ENCODE assay signal across 9 mouse cellular contexts in genomic region chr11:69628286-69628685, GRCm38 (mm10). TPM values are rescaled to one million over a fixed set of nuclear protein-coding genes. Genes with fewer than 3 reads are reported as not detected.
A peak's percentile ranks its signal among the peaks of the same experiment; 100 is the strongest.
DNase-seq lines count a peak whose midpoint lies in the region; ATAC-seq and TF ChIP-seq lines count a peak whose summit lies in the region.
"Had no signal": no experiment of that assay in that cellular context is flagged by ENCODE, and none has a peak within 500 bp of the region (broad histone marks: within the 10 kb centered on the region; RNA-seq: fewer than 3 reads in every experiment).

No protein-coding gene starts in this region.

- no peaks in the 10 kb centered on the region for H3K36me3 ChIP-seq in hindbrain, embryonic 11.5 days (ENCODE audit: control insufficient read depth, insufficient read depth, low read length)
- H3K36me3 ChIP-seq in hindbrain, embryonic 12.5 days: no peaks in the 10 kb centered on the region
- no peaks in the 10 kb centered on the region for H3K36me3 ChIP-seq in midbrain, postnatal 0 days (ENCODE audit: insufficient read depth, low read length)
- H3K36me3 ChIP-seq: embryonic facial prominence, embryonic 13.5 days had no signal

- no peaks in the 10 kb centered on the region for H3K9me3 ChIP-seq in hindbrain, embryonic 11.5 days (ENCODE audit: control insufficient read depth, low read length)
- H3K9me3 ChIP-seq in hindbrain, embryonic 12.5 days (replicated peaks): no peaks in the 10 kb centered on the region
- no peaks in the 10 kb centered on the region for H3K9me3 ChIP-seq in midbrain, postnatal 0 days (ENCODE audit: low read length)
- H3K9me3 ChIP-seq: embryonic facial prominence, embryonic 13.5 days had no signal

- ATAC-seq in hindbrain, embryonic 11.5 days (ENCODE audit: low FRiP score): no peak
- no peak for ATAC-seq in hindbrain, embryonic 12.5 days (ENCODE audit: low FRiP score)
- ATAC-seq in midbrain, postnatal 0 days (ENCODE audit: low FRiP score): no peak

- 35% methylated on average over 6 of the region's 6 CpGs for WGBS in hindbrain, embryonic 11.5 days
- WGBS in hindbrain, embryonic 12.5 days: 37% methylated on average over 6 of the region's 6 CpGs
- 39% methylated on average over 6 of the region's 6 CpGs for WGBS in midbrain, postnatal 0 days

- no peaks in the 10 kb centered on the region for H3K4me1 ChIP-seq in hindbrain, embryonic 11.5 days (replicated peaks; ENCODE audit: control insufficient read depth, insufficient read depth, low read length)
- H3K4me1 ChIP-seq in hindbrain, embryonic 12.5 days: peaks cover under 1% of the 10 kb centered on the region; the same call in 1 of the 2 replicates
- no peaks in the 10 kb centered on the region for H3K4me1 ChIP-seq in midbrain, postnatal 0 days (ENCODE audit: insufficient read depth, low read length)

- peak; percentile 93 for TF ChIP-seq CTCF in midbrain, postnatal 0 days (IDR thresholded peaks at IDR 0.05)

- H3K27ac ChIP-seq in hindbrain, embryonic 11.5 days (ENCODE audit: low read depth, low read length): no peak overlapping the region
- H3K27ac ChIP-seq in hindbrain, embryonic 12.5 days: no peak overlapping the region
- no peak overlapping the region for H3K27ac ChIP-seq in midbrain, postnatal 0 days (ENCODE audit: low read depth, low read length)
- H3K27ac ChIP-seq: embryonic facial prominence, embryonic 13.5 days had no signal

- H3K4me2 ChIP-seq in hindbrain, embryonic 11.5 days (replicated peaks; ENCODE audit: low read depth, low read length): no peak overlapping the region
- no peak overlapping the region for H3K4me2 ChIP-seq in hindbrain, embryonic 12.5 days (replicated peaks)
- H3K4me2 ChIP-seq in midbrain, postnatal 0 days (ENCODE audit: low read depth, low read length, poor library complexity, severe bottlenecking): no peak overlapping the region
- H3K4me2 ChIP-seq: embryonic facial prominence, embryonic 13.5 days had no signal

- no peak overlapping the region for H3K9ac ChIP-seq in hindbrain, embryonic 11.5 days (ENCODE audit: low read depth, low read length)
- H3K9ac ChIP-seq in hindbrain, embryonic 12.5 days: no peak overlapping the region
- no peak overlapping the region for H3K9ac ChIP-seq in midbrain, postnatal 0 days (replicated peaks; ENCODE audit: low read length, poor library complexity, severe bottlenecking)
- H3K9ac ChIP-seq: embryonic facial prominence, embryonic 13.5 days had no signal

- H3K27me3 ChIP-seq in hindbrain, embryonic 11.5 days (ENCODE audit: control insufficient read depth, insufficient read depth, low read length): no peaks in the 10 kb centered on the region
- H3K27me3 ChIP-seq in hindbrain, embryonic 12.5 days: no peaks in the 10 kb centered on the region
- no peaks in the 10 kb centered on the region for H3K27me3 ChIP-seq in midbrain, postnatal 0 days (ENCODE audit: insufficient read depth, low read length)
- H3K27me3 ChIP-seq: embryonic facial prominence, embryonic 13.5 days had no signal

- H3K4me3 ChIP-seq in hindbrain, embryonic 11.5 days (ENCODE audit: low read depth, low read length): no peak overlapping the region
- H3K4me3 ChIP-seq in hindbrain, embryonic 12.5 days: no peak overlapping the region
- no peak overlapping the region for H3K4me3 ChIP-seq in midbrain, postnatal 0 days (ENCODE audit: low read depth, low read length)
- H3K4me3 ChIP-seq: embryonic facial prominence, embryonic 13.5 days had no signal

- peak; percentile 92 for DNase-seq in hindbrain, embryonic 11.5 days (ENCODE audit: low spot score)
- DNase-seq in NIH3T3 (ENCODE audit: low read depth): peak; percentile 94
- peak; percentile 92 to 94 for DNase-seq in cerebellum, postnatal 14 days
- DNase-seq in heart, adult 8-10 months (ENCODE audit: low spot score): peak; percentile 63
- DNase-seq in left cerebral cortex, adult 11 months (ENCODE audit: low spot score): peak; percentile 69
- peak; percentile 80 for DNase-seq in midbrain, postnatal 0 days (ENCODE audit: low spot score)
- DNase-seq in testis, postnatal 10 days (ENCODE audit: low spot score): peak; percentile 88

RNA-seq across cellular contexts. Expression of gene Fxr2, which starts 4.5 kb away (rescaled TPM):
- polyA plus RNA-seq in hindbrain, embryonic 11.5 days (2014; fragmentation: Nextera tagmentation; extraction: Ambion mirVana): 30.1 and 31.3 TPM in 2 replicates
- polyA plus RNA-seq in hindbrain, embryonic 12.5 days (2016; fragmentation: Nextera tagmentation; extraction: Ambion mirVana): 62.7 and 62.8 TPM in 2 replicates
- total RNA-seq in heart, adult 8-10 months (2022): 100 to 1,000 TPM in 1 of 4 experiments, 10 to 100 TPM in 3; 92.4 to 109 (median 94.5) TPM
- 76.6 and 84.1 TPM in 2 replicates for total RNA-seq in midbrain, postnatal 0 days (2014; rRNA removed)
- polyA plus RNA-seq in midbrain, postnatal 0 days (2015; fragmentation: Nextera tagmentation; extraction: Ambion mirVana): 22.5 and 27.2 TPM in 2 replicates

RNA-seq across cellular contexts. Expression of gene Sat2, which starts 6.5 kb away (rescaled TPM):
- 15.0 and 20.6 TPM in 2 replicates for polyA plus RNA-seq in hindbrain, embryonic 11.5 days (2014; fragmentation: Nextera tagmentation; extraction: Ambion mirVana)
- 24.4 and 26.6 TPM in 2 replicates for polyA plus RNA-seq in hindbrain, embryonic 12.5 days (2016; fragmentation: Nextera tagmentation; extraction: Ambion mirVana)
- total RNA-seq in heart, adult 8-10 months (2022): 1 to 10 TPM; 2.6 to 5.3 (median 3.3) TPM
- 10.5 and 13.3 TPM in 2 replicates for total RNA-seq in midbrain, postnatal 0 days (2014; rRNA removed)
- 29.6 and 29.9 TPM in 2 replicates for polyA plus RNA-seq in midbrain, postnatal 0 days (2015; fragmentation: Nextera tagmentation; extraction: Ambion mirVana)

RNA-seq across cellular contexts. Expression of gene Shbg, which starts 10.6 kb away (rescaled TPM):
- 0.17 TPM in 1 of 2 replicates, not detected in the other for polyA plus RNA-seq in hindbrain, embryonic 11.5 days (2014; fragmentation: Nextera tagmentation; extraction: Ambion mirVana)
- not detected in 2 replicates for polyA plus RNA-seq in hindbrain, embryonic 12.5 days (2016; fragmentation: Nextera tagmentation; extraction: Ambion mirVana)
- not detected for total RNA-seq in heart, adult 8-10 months (2022)
- not detected in 2 replicates for total RNA-seq in midbrain, postnatal 0 days (2014; rRNA removed)
- not detected in 2 replicates for polyA plus RNA-seq in midbrain, postnatal 0 days (2015; fragmentation: Nextera tagmentation; extraction: Ambion mirVana)
- polyA plus RNA-seq: embryonic facial prominence, embryonic 13.5 days had no signal

RNA-seq across cellular contexts. Expression of gene Atp1b2, which starts 22.5 kb away (rescaled TPM):
- polyA plus RNA-seq in hindbrain, embryonic 11.5 days (2014; fragmentation: Nextera tagmentation; extraction: Ambion mirVana): 11.7 and 13.1 TPM in 2 replicates
- 12.1 and 18.5 TPM in 2 replicates for polyA plus RNA-seq in hindbrain, embryonic 12.5 days (2016; fragmentation: Nextera tagmentation; extraction: Ambion mirVana)
- 10 to 100 TPM; 12.4 to 16.3 (median 13.1) TPM for total RNA-seq in heart, adult 8-10 months (2022)
- 145 and 161 TPM in 2 replicates for total RNA-seq in midbrain, postnatal 0 days (2014; rRNA removed)
- 167 and 175 TPM in 2 replicates for polyA plus RNA-seq in midbrain, postnatal 0 days (2015; fragmentation: Nextera tagmentation; extraction: Ambion mirVana)

RNA-seq across cellular contexts. Expression of gene Sox15, which starts 26.8 kb away (rescaled TPM):
- not detected in 2 replicates for polyA plus RNA-seq in hindbrain, embryonic 11.5 days (2014; fragmentation: Nextera tagmentation; extraction: Ambion mirVana)
- polyA plus RNA-seq in hindbrain, embryonic 12.5 days (2016; fragmentation: Nextera tagmentation; extraction: Ambion mirVana): 0.26 TPM in 1 of 2 replicates, not detected in the other
- not detected for total RNA-seq in heart, adult 8-10 months (2022)
- 0.27 TPM in 1 of 2 replicates, not detected in the other for total RNA-seq in midbrain, postnatal 0 days (2014; rRNA removed)
- polyA plus RNA-seq in midbrain, postnatal 0 days (2015; fragmentation: Nextera tagmentation; extraction: Ambion mirVana): 0.19 and 0.20 TPM in 2 replicates
